Mouse (Mus musculus): ENCODE measurements around the gene Ncs1. TPM values are rescaled to one million over a fixed set of nuclear protein-coding genes. Genes with fewer than 3 reads are reported as not detected.

Gene Ncs1
- polyA plus RNA-seq, 1 experiment: 3.5 TPM

DNA sequence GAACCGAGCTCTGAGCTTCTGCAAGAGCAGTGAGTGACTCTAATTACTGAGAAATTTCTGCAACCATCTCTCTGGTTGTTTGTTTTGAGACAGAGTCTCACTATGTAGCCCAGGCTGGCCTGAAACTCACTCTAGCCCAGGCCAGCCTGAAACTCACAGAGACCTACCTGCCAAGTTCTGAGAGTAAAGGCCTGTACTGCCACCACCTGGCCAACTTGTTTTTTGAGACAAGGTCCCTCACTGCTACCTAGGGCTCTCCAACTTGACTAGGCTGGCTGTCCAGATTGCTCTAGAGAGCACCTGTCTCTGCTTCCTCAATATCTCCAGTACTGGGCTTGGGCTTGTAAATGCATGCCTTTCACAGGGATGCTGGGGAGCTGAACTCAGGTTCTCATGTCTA lies 25.4 kb downstream of the Ncs1 start:
- 93% methylated on average over 1 of the region's 1 CpGs for WGBS
- H3K4me1 ChIP-seq (ENCODE audit: control insufficient read depth, insufficient read depth, low read length): no peaks in the 10 kb centered on the region
- H3K27me3 ChIP-seq (replicated peaks; ENCODE audit: control insufficient read depth, insufficient read depth, low read length): no peaks in the 10 kb centered on the region
- no peak overlapping the region for H3K4me3 ChIP-seq (ENCODE audit: insufficient read depth, low read depth, low read length)
- no peak for DNase-seq
- TF ChIP-seq CTCF (conservative IDR thresholded peaks at IDR 0.05; ENCODE audit: insufficient read depth, insufficient read length, low read depth, low read length): peak; percentile 51
- no peak for TF ChIP-seq POLR2A (IDR thresholded peaks at IDR 0.05; ENCODE audit: low read depth, low read length)
- H3K27ac ChIP-seq (ENCODE audit: insufficient read depth, low read depth, low read length): no peak overlapping the region
- no peaks in the 10 kb centered on the region for H3K36me3 ChIP-seq (ENCODE audit: control insufficient read depth, insufficient read depth, low read length)

- TF ChIP-seq CTCF (conservative IDR thresholded peaks at IDR 0.05; ENCODE audit: insufficient read depth, insufficient read length, low read depth, low read length) (no peak), POLR2A (IDR thresholded peaks at IDR 0.05; ENCODE audit: low read depth, low read length) (no peak)
Observed at GRCm38 (mm10) chr2:31274993-31275392, 29.4 kb downstream of the Ncs1 start.

GRCm38 (mm10) chr2:31277810-31278209 lies 32.2 kb downstream of the Ncs1 start:
- WGBS: 78% methylated on average over 6 of the region's 6 CpGs
- TF ChIP-seq POLR2A (IDR thresholded peaks at IDR 0.05; ENCODE audit: low read depth, low read length): no peak
- TF ChIP-seq CTCF (conservative IDR thresholded peaks at IDR 0.05; ENCODE audit: insufficient read depth, insufficient read length, low read depth, low read length): no peak

More at GRCm38 (mm10) chr2:31274993-31275392, 29.4 kb downstream of the Ncs1 start:
- H3K36me3 ChIP-seq (ENCODE audit: control insufficient read depth, insufficient read depth, low read length): no peaks in the 10 kb centered on the region
- H3K4me3 ChIP-seq (ENCODE audit: insufficient read depth, low read depth, low read length): no peak overlapping the region
- DNase-seq: no peak
- H3K27me3 ChIP-seq (replicated peaks; ENCODE audit: control insufficient read depth, insufficient read depth, low read length): no peaks in the 10 kb centered on the region
- H3K27ac ChIP-seq (ENCODE audit: insufficient read depth, low read depth, low read length): no peak overlapping the region
- WGBS: 96% methylated on average over 6 of the region's 6 CpGs
- no peaks in the 10 kb centered on the region for H3K4me1 ChIP-seq (ENCODE audit: control insufficient read depth, insufficient read depth, low read length)

DNA sequence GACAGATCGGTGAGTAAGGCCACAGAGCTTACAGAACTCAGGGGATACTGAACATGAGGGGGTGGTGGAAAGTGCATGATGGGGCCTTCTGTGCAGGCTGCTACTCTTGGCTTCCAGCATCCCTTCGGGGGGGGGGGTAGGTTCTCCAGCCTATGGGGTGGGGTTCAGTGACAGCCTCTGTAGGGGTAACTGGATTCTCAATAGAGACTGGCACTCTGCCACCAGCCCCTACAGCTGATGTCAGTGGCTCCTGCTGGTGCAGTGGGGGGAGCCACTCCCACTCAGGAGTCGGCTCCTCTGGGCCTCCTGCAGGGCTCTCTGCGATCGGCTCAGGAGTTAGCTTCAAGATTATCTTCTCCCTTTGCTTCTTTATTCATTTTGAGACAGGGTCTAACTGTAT lies 32.9 kb downstream of the Ncs1 start:
- Histone ChIP-seq H3K27me3 (replicated peaks; ENCODE audit: control insufficient read depth, insufficient read depth, low read length) (no peaks in the 10 kb centered on the region), H3K4me1 (ENCODE audit: control insufficient read depth, insufficient read depth, low read length) (no peaks in the 10 kb centered on the region)
- 81% methylated on average over 5 of the region's 5 CpGs for WGBS

More at GRCm38 (mm10) chr2:31277810-31278209, 32.2 kb downstream of the Ncs1 start:
- Histone ChIP-seq H3K36me3 (ENCODE audit: control insufficient read depth, insufficient read depth, low read length) (no peaks in the 10 kb centered on the region), H3K27me3 (replicated peaks; ENCODE audit: control insufficient read depth, insufficient read depth, low read length) (no peaks in the 10 kb centered on the region), H3K4me3 (ENCODE audit: insufficient read depth, low read depth, low read length) (no peak overlapping the region), H3K4me1 (ENCODE audit: control insufficient read depth, insufficient read depth, low read length) (no peaks in the 10 kb centered on the region), H3K27ac (ENCODE audit: insufficient read depth, low read depth, low read length) (no peak overlapping the region)
- no peak for DNase-seq

GRCm38 (mm10) chr2:31281138-31281537 lies 35.5 kb downstream of the Ncs1 start:
- no peak overlapping the region for H3K4me3 ChIP-seq (ENCODE audit: insufficient read depth, low read depth, low read length)
- WGBS: 90% methylated on average over 8 of the region's 8 CpGs
- no peak for DNase-seq
- H3K27me3 ChIP-seq (replicated peaks; ENCODE audit: control insufficient read depth, insufficient read depth, low read length): no peaks in the 10 kb centered on the region
- H3K36me3 ChIP-seq (ENCODE audit: control insufficient read depth, insufficient read depth, low read length): no peaks in the 10 kb centered on the region
- H3K4me1 ChIP-seq (ENCODE audit: control insufficient read depth, insufficient read depth, low read length): no peaks in the 10 kb centered on the region
- no peak overlapping the region for H3K27ac ChIP-seq (ENCODE audit: insufficient read depth, low read depth, low read length)
- TF ChIP-seq CTCF (conservative IDR thresholded peaks at IDR 0.05; ENCODE audit: insufficient read depth, insufficient read length, low read depth, low read length) (no peak), POLR2A (IDR thresholded peaks at IDR 0.05; ENCODE audit: low read depth, low read length) (no peak)

More for the DNA sequence above, 32.9 kb downstream of the Ncs1 start:
- Histone ChIP-seq H3K4me3 (ENCODE audit: insufficient read depth, low read depth, low read length) (no peak overlapping the region), H3K27ac (ENCODE audit: insufficient read depth, low read depth, low read length) (no peak overlapping the region), H3K36me3 (ENCODE audit: control insufficient read depth, insufficient read depth, low read length) (no peaks in the 10 kb centered on the region)
- no peak for DNase-seq
- TF ChIP-seq CTCF (conservative IDR thresholded peaks at IDR 0.05; ENCODE audit: insufficient read depth, insufficient read length, low read depth, low read length): no peak
- TF ChIP-seq POLR2A (IDR thresholded peaks at IDR 0.05; ENCODE audit: low read depth, low read length): no peak

DNA sequence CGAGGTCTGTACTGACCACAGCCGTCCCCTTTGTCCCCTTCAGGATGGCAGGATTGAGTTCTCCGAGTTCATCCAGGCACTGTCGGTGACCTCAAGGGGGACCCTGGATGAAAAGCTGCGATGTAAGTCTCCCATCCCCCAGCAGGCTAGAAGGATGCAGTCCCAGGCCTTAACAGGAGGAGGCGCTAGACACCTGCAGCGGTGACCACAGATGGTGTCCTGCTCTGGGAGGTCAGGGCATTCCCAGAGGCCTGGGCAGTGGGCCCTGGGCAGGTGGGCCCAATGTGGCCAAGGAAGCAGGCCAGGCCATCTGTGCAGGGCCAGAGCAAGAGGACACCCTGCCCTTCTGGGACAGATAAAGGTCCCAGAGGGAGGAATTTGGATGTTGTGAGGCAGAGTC lies 36.6 kb downstream of the Ncs1 start:
- TF ChIP-seq CTCF (conservative IDR thresholded peaks at IDR 0.05; ENCODE audit: insufficient read depth, insufficient read length, low read depth, low read length) (peak; percentile 26; the same call in 1 of the 2 replicates), POLR2A (IDR thresholded peaks at IDR 0.05; ENCODE audit: low read depth, low read length) (no peak)
- no peak for DNase-seq
- 67% methylated on average over 7 of the region's 7 CpGs for WGBS
- no peak overlapping the region for H3K4me3 ChIP-seq (ENCODE audit: insufficient read depth, low read depth, low read length)
- H3K27ac ChIP-seq (ENCODE audit: insufficient read depth, low read depth, low read length): no peak overlapping the region
- H3K36me3 ChIP-seq (ENCODE audit: control insufficient read depth, insufficient read depth, low read length): no peaks in the 10 kb centered on the region
- H3K4me1 ChIP-seq (ENCODE audit: control insufficient read depth, insufficient read depth, low read length): no peaks in the 10 kb centered on the region
- H3K27me3 ChIP-seq (replicated peaks; ENCODE audit: control insufficient read depth, insufficient read depth, low read length): no peaks in the 10 kb centered on the region

GRCm38 (mm10) chr2:31282880-31283279 lies 37.3 kb downstream of the Ncs1 start:
- no peaks in the 10 kb centered on the region for H3K27me3 ChIP-seq (replicated peaks; ENCODE audit: control insufficient read depth, insufficient read depth, low read length)
- no peak overlapping the region for H3K4me3 ChIP-seq (ENCODE audit: insufficient read depth, low read depth, low read length)
- H3K36me3 ChIP-seq (ENCODE audit: control insufficient read depth, insufficient read depth, low read length): no peaks in the 10 kb centered on the region
- no peak overlapping the region for H3K27ac ChIP-seq (ENCODE audit: insufficient read depth, low read depth, low read length)
- H3K4me1 ChIP-seq (ENCODE audit: control insufficient read depth, insufficient read depth, low read length): no peaks in the 10 kb centered on the region
- TF ChIP-seq CTCF (conservative IDR thresholded peaks at IDR 0.05; ENCODE audit: insufficient read depth, insufficient read length, low read depth, low read length) (no peak), POLR2A (IDR thresholded peaks at IDR 0.05; ENCODE audit: low read depth, low read length) (no peak)
- no peak for DNase-seq
- WGBS: 89% methylated on average over 12 of the region's 12 CpGs
